Mouse (Mus musculus) spleen, postnatal 36 days (tissue): Measurements from ENCODE around the gene Speg.

Experiments used
- DNase-seq, 2 experiments: peaks; one replicate each; pipeline ENCODE4 v3.0.0; 2022; ENCODE audit warnings: low spot score in 2 of 2, mixed read lengths in 1 of 2

The Speg gene

GRCm38 (mm10) chr1:75365510-75366137 lies 9.5 kb upstream of the Speg start:
- no peak for DNase-seq

DNA sequence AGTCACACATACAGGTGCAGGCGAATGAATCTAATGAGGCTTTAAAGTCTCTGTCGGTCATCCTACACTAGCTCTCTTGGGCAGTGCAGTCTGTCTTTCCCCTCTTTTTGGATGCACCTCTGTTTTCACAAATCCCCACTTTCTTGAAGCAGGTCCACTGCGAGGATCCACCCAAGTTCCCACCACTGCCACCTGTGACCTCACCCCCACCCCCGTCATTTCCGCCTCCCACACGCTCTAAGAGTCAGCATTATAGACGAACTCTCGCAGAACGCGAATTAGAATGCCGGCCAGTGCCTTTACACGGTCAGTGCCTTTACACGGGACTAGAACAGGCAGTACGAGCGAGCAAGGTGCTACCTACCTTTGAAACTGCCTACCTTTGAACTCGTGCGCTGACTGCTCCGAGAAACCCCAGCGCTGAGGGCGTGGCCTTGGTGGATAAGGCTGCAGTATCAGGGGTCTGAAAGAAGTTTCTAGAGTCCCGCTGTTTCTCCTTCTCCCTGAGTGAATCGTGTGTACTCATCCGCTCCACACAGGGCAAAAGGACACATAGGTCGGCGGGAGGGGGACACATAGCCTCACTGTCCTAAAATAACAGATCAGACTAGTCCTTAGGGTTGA lies 5.6 kb upstream of the Speg start:
- no peak for DNase-seq

DNA sequence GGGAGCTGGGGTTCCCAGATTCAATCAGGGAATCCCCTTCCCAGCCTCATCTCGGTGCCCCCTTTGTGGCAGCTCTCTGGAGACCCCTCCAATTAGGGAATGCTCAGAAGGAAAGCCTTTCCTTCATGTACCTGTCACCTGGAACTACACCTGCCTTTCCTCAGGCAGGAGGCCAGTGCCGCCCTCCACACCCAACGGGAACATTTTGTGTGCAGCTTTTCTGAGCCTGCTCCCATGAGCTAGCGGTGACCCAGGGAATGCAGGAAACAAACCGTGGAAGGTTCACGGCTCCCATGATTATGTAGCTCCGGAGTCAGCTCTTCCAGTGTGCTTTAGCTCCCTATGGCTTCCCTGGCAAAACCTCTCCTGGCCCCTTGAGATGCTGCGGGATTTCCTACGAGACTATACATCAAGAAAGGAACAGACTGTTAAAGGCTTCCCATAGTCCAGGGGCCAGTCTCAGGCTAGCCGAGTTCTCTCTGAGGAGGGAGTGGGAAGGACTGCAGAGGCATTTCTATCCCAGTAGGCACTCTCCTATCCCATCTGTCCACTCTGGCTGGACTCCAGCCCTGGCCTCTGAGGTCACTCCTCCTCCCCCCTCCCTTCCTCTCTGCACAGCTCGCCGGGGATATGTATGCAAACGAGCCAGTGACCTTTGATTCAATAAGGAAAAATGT lies 5.0 kb upstream of the Speg start:
- no peak for DNase-seq

GRCm38 (mm10) chr1:75371317-75372095 lies 3.6 kb upstream of the Speg start:
- DNase-seq: no peak

DNA sequence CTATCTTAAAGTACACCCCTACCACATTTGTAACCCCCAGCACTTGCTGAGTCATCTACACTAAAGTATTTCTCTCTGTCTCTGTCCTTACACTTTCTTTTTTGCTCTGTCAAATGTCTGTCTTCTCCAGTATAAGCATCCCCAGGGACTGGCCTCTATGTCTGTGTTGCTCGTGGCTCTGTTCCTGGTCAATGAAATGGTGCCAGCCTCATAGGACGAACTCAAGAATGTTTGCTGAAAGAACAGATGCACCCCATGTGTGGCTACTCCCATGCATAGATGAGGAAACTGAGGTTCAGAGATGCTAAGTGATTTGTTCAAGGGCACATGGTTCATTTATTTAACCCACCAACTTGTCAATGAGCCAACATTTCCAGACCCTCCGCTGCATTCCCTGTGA lies 2.6 kb upstream of the Speg start:
- DNase-seq: no peak

GRCm38 (mm10) chr1:75373276-75373675 lies 1.8 kb upstream of the Speg start:
- no peak for DNase-seq

GRCm38 (mm10) chr1:75379196-75379595 lies 4.1 kb downstream of the Speg start:
- no peak for DNase-seq

DNA sequence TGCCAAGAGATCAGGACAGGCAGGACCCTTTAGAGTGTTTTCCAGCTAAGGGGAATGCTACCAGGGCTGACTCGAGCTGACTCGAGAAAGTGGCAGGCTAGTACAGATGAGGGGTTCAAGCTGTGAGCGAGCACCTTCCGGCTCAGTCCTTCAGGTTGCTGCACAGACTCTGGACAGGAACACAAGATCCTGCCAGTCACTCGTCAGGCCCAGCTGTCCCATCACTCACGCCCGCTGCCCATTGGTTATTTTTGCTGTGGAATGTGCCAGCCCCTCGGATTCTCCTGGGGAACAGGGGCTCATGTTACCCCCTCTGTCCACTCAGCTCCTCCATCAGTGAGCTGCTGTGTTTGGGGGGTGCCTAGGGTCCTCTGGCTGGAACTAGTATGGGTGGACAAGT lies 4.8 kb downstream of the Speg start:
- DNase-seq: no peak

- DNase-seq: no peak
These were observed 5.9 kb downstream of the Speg start for GRCm38 (mm10) chr1:75380951-75381350.

GRCm38 (mm10) chr1:75381482-75382355 lies 6.6 kb downstream of the Speg start:
- DNase-seq: no peak

- DNase-seq: no peak
These were observed 7.4 kb downstream of the Speg start for GRCm38 (mm10) chr1:75382356-75383071.

DNA sequence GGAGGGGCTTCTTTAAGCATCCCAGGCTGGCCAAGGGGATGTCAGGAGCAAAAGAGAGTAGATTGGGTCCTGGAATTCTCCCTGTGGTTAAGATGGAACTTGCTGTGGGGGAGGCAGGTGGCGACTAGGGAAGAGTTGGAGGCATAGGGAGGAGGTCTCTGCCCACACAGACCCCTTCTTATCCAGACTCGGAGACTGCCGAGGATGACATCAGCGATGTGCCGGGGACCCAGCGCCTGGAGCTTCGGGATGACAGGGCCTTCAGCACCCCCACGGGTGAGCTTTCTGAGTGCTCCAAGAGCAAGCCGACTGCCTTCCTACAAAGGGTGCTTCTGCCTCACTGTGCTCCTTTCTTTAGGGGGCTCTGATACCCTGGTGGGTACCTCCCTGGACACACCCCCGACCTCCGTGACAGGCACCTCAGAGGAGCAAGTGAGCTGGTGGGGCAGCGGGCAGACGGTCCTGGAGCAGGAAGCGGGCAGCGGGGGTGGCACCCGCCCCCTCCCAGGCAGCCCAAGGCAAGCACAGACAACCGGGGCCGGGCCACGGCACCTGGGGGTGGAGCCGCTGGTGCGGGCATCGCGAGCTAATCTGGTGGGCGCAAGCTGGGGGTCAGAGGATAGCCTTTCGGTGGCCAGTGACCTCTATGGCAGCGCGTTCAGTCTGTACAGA lies 9.5 kb downstream of the Speg start:
- DNase-seq: no peak

DNA sequence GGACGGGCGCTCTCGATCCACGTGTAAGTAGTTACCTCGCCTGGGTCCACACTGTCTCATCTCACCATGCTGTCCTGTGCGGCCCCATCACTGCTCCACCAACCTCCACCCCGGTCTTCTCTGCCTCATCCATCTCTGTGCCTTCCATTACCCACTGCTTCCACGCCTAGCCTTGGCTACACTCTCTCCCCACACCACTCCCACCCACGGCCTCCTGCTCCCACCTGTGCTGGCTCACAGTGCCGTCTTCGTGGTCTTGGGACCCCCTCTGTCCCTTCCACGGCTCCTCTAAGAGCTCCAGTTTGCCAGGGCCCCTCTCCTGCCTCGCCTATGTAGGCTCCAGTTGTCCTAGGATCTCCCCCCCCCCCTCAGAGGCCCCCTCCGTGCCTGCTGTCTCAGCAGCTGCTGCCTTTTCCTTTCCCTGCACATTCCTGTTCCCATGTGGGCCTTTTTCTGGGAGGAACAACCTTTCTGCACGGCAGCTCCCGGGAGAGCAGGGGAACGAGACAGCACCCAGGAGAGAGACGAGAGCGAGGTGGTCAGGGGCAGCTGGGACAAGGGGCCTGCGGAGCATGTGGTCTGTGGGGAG lies 10.1 kb downstream of the Speg start:
- no peak for DNase-seq

DNA sequence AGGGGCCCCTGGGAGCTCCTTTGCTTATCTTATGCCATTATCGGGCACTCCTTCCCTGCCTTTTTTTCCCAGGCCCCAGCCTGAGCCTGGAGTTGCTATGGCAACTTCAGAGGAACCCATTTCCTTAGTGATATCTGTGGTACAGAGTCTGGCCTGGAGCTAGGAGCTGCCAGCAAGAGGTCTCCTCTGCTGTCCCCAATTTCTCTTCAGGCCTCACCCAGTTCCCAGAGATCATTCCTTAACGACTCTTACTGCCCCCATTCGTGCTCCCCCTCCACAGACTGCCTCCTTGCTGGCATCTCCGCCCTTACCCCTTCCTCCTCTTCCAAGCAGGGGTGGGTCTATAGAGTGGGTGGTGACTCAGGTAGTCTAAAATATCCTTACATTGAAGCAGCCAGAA lies 11.1 kb downstream of the Speg start:
- no peak for DNase-seq

- DNase-seq: no peak
These were observed 12.4 kb downstream of the Speg start for GRCm38 (mm10) chr1:75387469-75387928.

DNA sequence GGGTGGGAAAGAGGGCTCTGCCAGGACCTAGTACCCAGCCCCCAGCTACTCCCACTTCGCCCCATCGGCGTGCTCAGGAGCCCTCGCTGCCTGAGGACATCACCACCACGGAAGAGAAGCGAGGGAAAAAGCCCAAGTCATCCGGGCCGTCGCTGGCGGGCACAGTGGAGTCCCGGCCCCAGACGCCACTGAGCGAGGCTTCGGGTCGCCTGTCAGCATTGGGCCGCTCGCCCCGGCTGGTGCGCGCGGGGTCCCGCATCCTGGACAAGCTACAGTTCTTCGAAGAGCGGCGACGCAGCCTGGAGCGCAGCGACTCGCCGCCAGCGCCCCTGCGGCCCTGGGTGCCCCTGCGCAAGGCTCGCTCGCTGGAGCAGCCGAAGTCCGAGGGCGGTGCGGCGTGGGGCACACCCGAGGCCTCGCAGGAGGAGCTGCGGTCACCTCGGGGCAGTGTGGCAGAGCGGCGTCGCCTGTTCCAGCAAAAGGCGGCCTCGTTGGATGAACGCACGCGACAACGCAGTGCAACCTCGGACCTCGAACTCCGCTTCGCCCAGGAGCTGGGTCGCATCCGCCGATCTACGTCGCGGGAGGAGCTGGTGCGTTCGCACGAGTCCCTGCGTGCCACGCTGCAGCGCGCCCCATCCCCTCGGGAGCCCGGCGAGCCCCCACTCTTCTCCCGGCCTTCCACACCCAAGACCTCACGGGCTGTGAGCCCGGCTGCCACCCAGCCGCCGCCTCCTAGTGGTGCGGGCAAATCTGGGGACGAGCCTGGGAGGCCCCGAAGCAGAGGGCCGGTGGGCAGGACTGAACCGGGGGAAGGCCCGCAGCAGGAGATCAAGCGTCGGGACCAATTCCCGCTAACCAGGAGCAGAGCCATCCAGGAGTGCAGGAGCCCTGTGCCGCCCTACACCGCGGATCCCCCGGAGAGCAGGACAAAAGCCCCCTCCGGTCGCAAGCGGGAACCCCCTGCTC lies 13.1 kb downstream of the Speg start:
- DNase-seq: no peak

DNA sequence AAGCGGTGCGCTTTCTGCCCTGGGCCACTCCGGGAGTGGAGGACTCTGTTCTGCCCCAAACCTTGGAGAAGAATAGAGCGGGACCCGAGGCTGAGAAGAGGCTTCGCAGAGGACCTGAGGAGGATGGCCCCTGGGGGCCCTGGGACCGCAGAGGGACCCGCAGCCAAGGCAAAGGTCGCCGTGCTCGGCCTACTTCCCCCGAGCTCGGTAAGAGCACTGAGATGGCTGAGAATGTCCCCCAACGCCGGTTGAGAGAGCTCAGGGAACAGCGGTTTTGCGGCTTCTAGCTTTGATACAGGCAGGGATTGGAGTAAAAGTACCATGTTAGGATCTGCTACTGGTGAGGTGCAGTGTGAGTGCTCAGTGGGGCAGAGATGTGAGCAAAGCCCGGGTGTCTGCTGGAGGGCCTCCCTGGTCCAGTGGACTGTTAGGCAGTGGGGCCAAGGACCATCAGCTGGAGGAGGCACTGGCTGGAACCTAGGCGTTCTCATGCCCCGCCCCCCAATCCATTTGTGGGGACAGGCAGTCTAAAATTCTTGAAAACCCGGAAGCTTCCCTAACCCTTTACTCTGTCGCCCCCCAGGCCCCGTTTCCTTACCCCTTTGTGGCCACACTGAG lies 13.9 kb downstream of the Speg start:
- no peak for DNase-seq

DNA sequence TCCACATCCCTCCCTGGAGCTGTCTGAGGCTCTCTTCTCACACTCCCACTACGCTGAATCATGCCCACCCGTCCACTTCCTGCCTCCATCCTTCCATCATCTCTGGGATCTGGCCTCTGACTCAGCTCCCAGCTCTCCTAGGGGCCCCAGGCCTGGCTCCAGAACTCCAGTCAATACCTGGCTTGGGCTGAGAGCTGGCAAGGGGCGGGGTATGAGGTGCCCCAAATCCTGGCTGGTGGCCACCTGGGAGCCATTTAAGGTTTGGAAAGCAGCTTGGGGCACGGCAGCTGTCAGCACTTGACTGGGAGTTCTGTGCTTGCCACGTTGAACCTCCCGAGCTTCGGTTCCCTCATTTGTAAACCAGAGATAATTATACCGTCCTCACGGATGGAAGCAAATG lies 18.0 kb downstream of the Speg start:
- no peak for DNase-seq
